Mouse (Mus musculus): ENCODE data around the gene 1700001P01Rik.

DNA sequence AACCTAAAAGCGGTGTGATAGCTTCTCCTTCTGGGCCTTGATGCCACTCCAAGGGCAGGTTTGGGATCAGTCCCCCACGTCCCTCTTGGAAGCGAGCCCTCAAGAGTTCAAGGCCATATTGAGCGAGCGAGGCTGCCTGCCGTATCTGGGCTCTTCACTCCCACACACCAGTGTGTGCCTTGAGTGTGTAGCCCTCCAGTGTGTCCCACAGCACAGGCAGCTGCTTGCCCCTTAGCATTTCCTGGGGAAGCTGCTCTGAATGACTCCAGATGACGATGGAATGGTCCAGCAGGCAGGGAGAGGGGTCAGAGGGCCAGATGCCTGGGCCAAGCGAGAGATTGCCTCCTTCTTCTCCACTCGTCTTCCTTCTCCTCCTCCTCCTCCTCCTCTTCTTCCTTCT lies 41.2 kb upstream of the 1700001P01Rik start:
- no peak for TF ChIP-seq POLR2A (IDR thresholded peaks at IDR 0.05; ENCODE audit: borderline replicate concordance, extremely low read depth, low read depth, low read length)
- no peak for TF ChIP-seq CTCF (IDR thresholded peaks at IDR 0.05; ENCODE audit: insufficient read depth, low read length)
